Mouse (Mus musculus): ENCODE measurements around the gene Gm43191. TPM values are rescaled to one million over a fixed set of nuclear protein-coding genes. Genes with fewer than 3 reads are reported as not detected.

Gm43191 gene
- not detected for total RNA-seq (2021)
- long read RNA-seq, experiment 1, result 0 reads
- long read RNA-seq, experiment 2, partial matches to known transcripts, result 0 of 1 reads
- long read RNA-seq, experiment 2, other reads (novel, unspliced or antisense), result 1 of 1 reads

- intact Hi-C loops (cut with DNase I), result no loop called here
Observed at GRCm38 (mm10) chr3:116681160-116681559, at the start of gene Gm43191. Gene Gm43191 (minus strand): TSS chr3:116681260.

GRCm38 (mm10) chr3:116729483-116730174 lies 48.6 kb upstream of the Gm43191 start:
- DNase-seq (ENCODE audit: low spot score in 2 of 2), result no peak
- intact Hi-C loops (cut with DNase I), result no loop called here

More at GRCm38 (mm10) chr3:116681160-116681559, at the start of gene Gm43191:
- DNase-seq (ENCODE audit: low spot score in 2 of 2), result no peak

GRCm38 (mm10) chr3:116726807-116727206 lies 45.7 kb upstream of the Gm43191 start:
- intact Hi-C loops (cut with DNase I), result no loop called here
- no peak for DNase-seq (ENCODE audit: low spot score in 2 of 2)

GRCm38 (mm10) chr3:116723496-116724481 lies 42.7 kb upstream of the Gm43191 start:
- no peak for DNase-seq (ENCODE audit: low spot score in 2 of 2)
- intact Hi-C loops (cut with DNase I), result no loop called here

GRCm38 (mm10) chr3:116722980-116723379 lies 41.9 kb upstream of the Gm43191 start:
- DNase-seq (ENCODE audit: low spot score in 2 of 2), result no peak
- intact Hi-C loops (cut with DNase I), result no loop called here

- no peak for DNase-seq (ENCODE audit: low spot score in 2 of 2)
- intact Hi-C loops (cut with DNase I), result no loop called here
Observed at GRCm38 (mm10) chr3:116718951-116719350, 37.9 kb upstream of the Gm43191 start.

- intact Hi-C loops (cut with DNase I), result no loop called here
- no peak for DNase-seq (ENCODE audit: low spot score in 2 of 2)
Observed at GRCm38 (mm10) chr3:116713031-116713430, 32.0 kb upstream of the Gm43191 start.

GRCm38 (mm10) chr3:116712436-116712881 lies 31.4 kb upstream of the Gm43191 start, which contains the start of gene Slc35a3:
Gene Slc35a3 (minus strand): TSS chr3:116712831.
- DNase-seq (ENCODE audit: low spot score in 2 of 2), result peak in 1 of 2 experiments; percentile 9
- intact Hi-C loops (cut with DNase I), result no loop called here

DNA sequence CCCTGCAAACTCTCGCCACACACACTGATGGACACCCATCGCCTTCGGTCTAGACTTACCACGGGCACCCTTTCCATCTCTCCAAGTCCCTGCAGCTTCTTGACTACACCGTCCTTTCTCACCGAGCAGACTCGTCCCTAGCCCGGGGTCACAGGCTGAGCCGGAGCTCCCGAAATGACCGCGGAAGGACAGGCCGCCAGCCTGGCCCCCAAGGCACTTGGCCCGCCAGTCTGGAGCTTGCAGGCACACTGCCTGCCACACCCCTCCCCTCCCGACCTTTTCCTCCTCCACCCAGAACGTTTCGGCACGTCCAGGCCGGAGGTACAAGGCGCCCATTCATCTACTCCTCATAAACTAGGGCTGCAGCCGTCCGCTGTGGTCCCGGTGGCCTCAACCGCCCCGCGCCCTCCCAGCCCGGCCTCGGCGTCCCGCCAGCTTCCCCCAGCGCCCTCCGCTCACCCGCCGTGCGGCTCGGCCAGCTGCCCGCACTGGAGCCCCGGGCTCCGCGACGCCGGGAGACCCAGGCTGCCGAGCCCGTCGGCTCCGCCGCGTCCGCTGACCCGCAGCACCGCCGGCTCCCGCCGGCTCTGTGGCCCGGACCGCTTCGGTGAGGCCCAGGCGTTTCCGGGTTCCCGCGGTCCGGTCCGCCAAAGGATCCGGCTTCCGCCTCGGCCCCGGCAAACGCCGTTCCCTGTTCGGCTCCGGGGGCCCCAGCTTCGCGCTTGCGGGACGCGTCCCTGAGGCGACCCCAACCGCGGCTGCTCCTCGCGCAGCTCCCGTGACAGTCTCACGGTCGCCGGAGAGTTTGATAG lies 30.8 kb upstream of the Gm43191 start:
- intact Hi-C loops (cut with DNase I), result no loop called here
- DNase-seq (ENCODE audit: low spot score in 2 of 2), result peak; percentile 70 to 80

DNA sequence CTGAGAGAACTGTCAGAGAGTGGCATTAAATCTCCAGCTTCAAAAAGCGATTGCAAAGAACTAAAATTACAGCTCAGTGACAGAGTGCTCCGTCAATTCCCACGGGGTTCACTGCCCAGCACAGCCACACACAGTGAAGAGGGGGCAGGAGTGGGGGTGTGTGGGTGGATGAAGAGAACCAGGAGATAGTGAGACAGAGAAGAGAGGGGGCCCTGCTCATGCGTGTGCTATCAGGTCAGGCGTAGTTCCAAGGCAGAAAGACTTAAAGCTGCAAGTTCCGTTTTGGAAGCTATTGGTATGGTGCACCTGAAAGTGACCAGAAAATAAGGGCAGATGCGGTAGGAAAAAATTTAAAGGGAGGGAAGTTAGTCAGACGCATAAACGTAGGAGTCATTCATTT lies 29.9 kb upstream of the Gm43191 start:
- intact Hi-C loops (cut with DNase I), result no loop called here
- no peak for DNase-seq (ENCODE audit: low spot score in 2 of 2)

DNA sequence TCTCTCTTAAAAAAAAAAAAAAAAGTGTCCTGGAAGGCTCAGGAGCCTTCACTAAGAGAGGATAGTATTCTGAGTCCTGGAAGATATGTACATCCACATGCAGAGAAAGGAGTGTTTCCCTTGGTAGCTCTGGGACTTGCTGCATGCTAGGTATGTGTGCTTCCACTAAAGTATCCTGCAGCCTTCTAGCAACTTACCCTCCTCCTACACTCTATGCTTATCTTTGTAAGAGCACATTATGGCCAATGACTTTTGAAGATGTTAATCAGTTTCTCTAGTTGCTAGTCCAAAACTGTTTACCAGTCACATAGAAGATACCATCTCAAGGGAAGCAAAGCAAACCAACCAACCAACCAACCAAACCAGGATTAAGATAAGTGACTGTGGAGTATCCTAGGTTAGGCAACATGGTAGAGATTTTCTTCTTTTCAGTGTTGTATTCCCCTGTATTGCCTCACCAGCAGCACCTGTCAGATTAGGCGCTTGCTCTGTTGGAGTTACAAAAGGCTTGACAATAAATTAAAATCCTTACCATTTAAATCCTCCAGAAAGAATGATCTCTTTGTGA lies 24.7 kb upstream of the Gm43191 start:
- intact Hi-C loops (cut with DNase I), result no loop called here
- no peak for DNase-seq (ENCODE audit: low spot score in 2 of 2)

GRCm38 (mm10) chr3:116703835-116704234 lies 22.8 kb upstream of the Gm43191 start:
- no peak for DNase-seq (ENCODE audit: low spot score in 2 of 2)

DNA sequence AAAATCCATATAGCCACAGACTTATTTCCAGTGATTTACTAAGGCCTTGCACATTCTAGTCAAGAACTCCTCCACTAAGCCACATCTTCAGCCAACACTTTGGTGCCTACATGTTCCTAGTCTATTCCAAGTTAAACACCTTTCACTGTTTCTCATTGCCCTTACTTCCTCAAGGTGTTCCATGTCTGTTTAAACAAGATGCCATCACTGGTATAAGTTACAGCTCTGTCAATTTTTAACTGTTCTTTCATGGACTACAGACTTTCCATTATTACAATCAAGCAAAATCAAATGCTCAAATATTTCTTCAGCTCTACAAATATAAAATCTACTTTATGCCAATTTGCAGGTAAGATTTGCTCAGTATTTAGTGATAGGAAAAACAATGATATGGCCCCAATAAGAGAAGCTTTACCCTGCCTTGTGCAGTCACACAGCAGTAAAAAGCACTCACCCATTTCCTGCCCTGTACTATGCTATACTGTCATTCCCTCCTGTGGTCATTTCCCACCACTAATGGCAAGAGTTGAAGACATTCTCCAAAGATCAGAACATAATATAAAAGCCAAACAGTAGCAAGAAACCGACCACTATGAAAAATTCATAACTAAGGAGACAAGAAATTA lies 21.7 kb upstream of the Gm43191 start:
- no peak for DNase-seq (ENCODE audit: low spot score in 2 of 2)
- intact Hi-C loops (cut with DNase I), result no loop called here

More at GRCm38 (mm10) chr3:116703835-116704234, 22.8 kb upstream of the Gm43191 start:
- intact Hi-C loops (cut with DNase I), result no loop called here

- intact Hi-C loops (cut with DNase I), result no loop called here
- no peak for DNase-seq (ENCODE audit: low spot score in 2 of 2)
Observed at GRCm38 (mm10) chr3:116701601-116702000, 20.5 kb upstream of the Gm43191 start.

DNA sequence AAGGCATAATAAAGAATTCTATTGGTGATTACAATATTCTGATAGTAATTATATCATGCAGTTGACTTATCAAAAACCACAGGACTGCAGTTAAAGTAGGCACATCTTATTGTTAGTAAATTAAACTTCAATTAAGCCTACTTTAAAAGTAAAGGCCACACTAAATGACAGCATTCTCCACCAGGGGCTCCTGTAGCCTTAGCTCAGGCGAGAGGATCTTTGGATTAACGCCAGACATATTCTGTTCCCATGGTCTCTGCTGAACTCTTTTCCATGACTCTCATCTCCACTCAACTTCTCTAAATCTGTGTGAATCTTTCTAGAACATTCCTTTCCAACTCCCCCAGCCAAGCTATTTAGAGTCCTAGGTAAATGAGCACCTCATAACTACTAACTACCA lies 17.7 kb upstream of the Gm43191 start:
- no peak for DNase-seq (ENCODE audit: low spot score in 2 of 2)
- intact Hi-C loops (cut with DNase I), result no loop called here

DNA sequence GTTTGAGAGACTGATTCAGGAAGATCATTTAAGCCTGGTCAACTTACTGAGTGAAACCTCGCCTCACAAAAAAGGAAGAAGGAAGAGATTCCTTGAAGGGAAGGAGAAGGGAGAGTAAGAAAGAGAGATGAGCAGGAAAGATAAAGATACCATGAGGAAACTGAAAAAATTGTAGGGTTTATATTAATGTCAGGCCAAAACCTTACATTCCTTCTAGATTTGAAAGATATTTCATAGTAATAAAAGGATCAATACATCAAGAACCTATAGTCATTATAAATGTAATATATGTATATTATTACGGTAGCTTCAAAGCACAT lies 14.6 kb upstream of the Gm43191 start:
- intact Hi-C loops (cut with DNase I), result no loop called here
- DNase-seq (ENCODE audit: low spot score in 2 of 2), result no peak

- DNase-seq (ENCODE audit: low spot score in 2 of 2), result no peak
- intact Hi-C loops (cut with DNase I), result no loop called here
Observed at GRCm38 (mm10) chr3:116694955-116695665, 14.1 kb upstream of the Gm43191 start.

- no peak for DNase-seq (ENCODE audit: low spot score in 2 of 2)
- intact Hi-C loops (cut with DNase I), result no loop called here
Observed at GRCm38 (mm10) chr3:116694312-116694711, 13.3 kb upstream of the Gm43191 start.

Measured in left cerebral cortex, postnatal 14 days (tissue).